24 mouse cellular contexts compared by ENCODE assay signal in genomic region chr16:97679252-97679651, GRCm38 (mm10).
"Had no signal": no experiment of that assay in that cellular context is flagged by ENCODE, and none has a peak within 500 bp of the region (broad histone marks: within the 10 kb centered on the region; RNA-seq: fewer than 3 reads in every experiment).

No protein-coding gene starts in this region.

- H3K36me3 ChIP-seq: limb, embryonic 12.5 days; limb, embryonic 15.5 days; midbrain, embryonic 12.5 days; midbrain, embryonic 15.5 days; neural tube, embryonic 12.5 days; neural tube, embryonic 15.5 days; stomach, embryonic 15.5 days had no signal

- ATAC-seq: liver, postnatal 0 days; midbrain, embryonic 15.5 days had no signal

- H3K4me3 ChIP-seq: layer of hippocampus, adult 2 months; limb, embryonic 12.5 days; limb, embryonic 15.5 days; midbrain, embryonic 12.5 days; midbrain, embryonic 15.5 days; neural tube, embryonic 12.5 days; neural tube, embryonic 15.5 days; stomach, embryonic 15.5 days had no signal

- H3K27me3 ChIP-seq: limb, embryonic 12.5 days; limb, embryonic 15.5 days; midbrain, embryonic 12.5 days; midbrain, embryonic 15.5 days; neural tube, embryonic 12.5 days; neural tube, embryonic 15.5 days; stomach, embryonic 15.5 days had no signal

- DNase-seq: kidney, adult 2 months; kidney, postnatal 25 days; left cerebral cortex, postnatal 4 days; liver, postnatal 0 days; lung, embryonic 14.5 days; right cerebral cortex, adult 18-20 months; right cerebral cortex, postnatal 14 days; right cerebral cortex, postnatal 4 days; spleen, adult 18-20 months; thymus, adult 2 months; thymus, postnatal 14 days; thymus, postnatal 4 days had no signal

- H3K9ac ChIP-seq: limb, embryonic 12.5 days; limb, embryonic 15.5 days; liver, embryonic 14.5 days; liver, postnatal 0 days; lung, embryonic 14.5 days; midbrain, embryonic 12.5 days; midbrain, embryonic 15.5 days; neural tube, embryonic 12.5 days; neural tube, embryonic 15.5 days; stomach, embryonic 15.5 days had no signal

- H3K4me2 ChIP-seq: limb, embryonic 12.5 days; limb, embryonic 15.5 days; liver, embryonic 11.5 days; lung, embryonic 14.5 days; midbrain, embryonic 12.5 days; midbrain, embryonic 15.5 days; neural tube, embryonic 12.5 days; neural tube, embryonic 15.5 days; stomach, embryonic 15.5 days had no signal

- H3K4me1 ChIP-seq: limb, embryonic 12.5 days; limb, embryonic 15.5 days; midbrain, embryonic 12.5 days; midbrain, embryonic 15.5 days; neural tube, embryonic 12.5 days; neural tube, embryonic 15.5 days; stomach, embryonic 15.5 days had no signal

- H3K9me3 ChIP-seq: limb, embryonic 12.5 days; limb, embryonic 15.5 days; midbrain, embryonic 12.5 days; midbrain, embryonic 15.5 days; neural tube, embryonic 12.5 days; neural tube, embryonic 15.5 days; stomach, embryonic 15.5 days had no signal

- H3K27ac ChIP-seq: kidney, postnatal 0 days; layer of hippocampus, adult 2 months; limb, embryonic 12.5 days; limb, embryonic 15.5 days; liver, embryonic 14.5 days; macrophage; midbrain, embryonic 12.5 days; midbrain, embryonic 15.5 days; neural tube, embryonic 12.5 days; neural tube, embryonic 15.5 days; stomach, embryonic 15.5 days had no signal
